ENCODE assay signal across 12 mouse cellular contexts in the genomic region with DNA sequence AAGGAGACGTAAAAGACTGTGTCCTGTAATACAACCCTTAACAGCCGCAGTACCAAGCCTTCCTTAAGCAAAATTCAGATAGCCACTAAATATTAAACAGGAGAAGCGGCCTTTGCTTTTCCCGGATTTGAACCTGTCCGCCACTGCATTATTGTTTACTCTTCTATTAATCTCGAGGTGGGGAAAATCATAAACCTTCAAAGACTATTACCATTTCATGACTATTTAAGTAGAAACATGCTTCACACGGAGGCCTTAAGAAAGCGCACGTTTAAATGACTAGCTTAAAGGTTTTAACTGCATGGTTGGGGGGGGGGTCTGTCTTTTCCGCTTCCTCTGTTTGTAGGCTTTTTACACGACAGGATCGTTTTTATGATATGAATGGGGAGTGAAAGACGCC. TPM values are rescaled to one million over a fixed set of nuclear protein-coding genes. Genes with fewer than 3 reads are reported as not detected.
DNase-seq lines count a peak whose midpoint lies in the region; ATAC-seq and TF ChIP-seq lines count a peak whose summit lies in the region.
"Had no signal": no experiment of that assay in that cellular context is flagged by ENCODE, and none has a peak within 500 bp of the region (broad histone marks: within the 10 kb centered on the region; RNA-seq: fewer than 3 reads in every experiment).

No protein-coding gene starts in this region.

- H3K4me1 ChIP-seq in forebrain, postnatal 0 days (ENCODE audit: insufficient read depth), result peaks cover 3% of the 10 kb centered on the region; the same call in 1 of the 2 replicates
- H3K4me1 ChIP-seq in midbrain, embryonic 12.5 days, result peaks cover 16% of the 10 kb centered on the region; the same call in 1 of the 2 replicates
- H3K4me1 ChIP-seq in liver, embryonic 12.5 days, result peaks cover 14% of the 10 kb centered on the region

- ATAC-seq in forebrain, postnatal 0 days, result no peak
- no peak for ATAC-seq in midbrain, embryonic 12.5 days (ENCODE audit: low FRiP score, low read depth)
- ATAC-seq in liver, embryonic 12.5 days, result no peak

- no peak overlapping the region for H3K27ac ChIP-seq in forebrain, postnatal 0 days (ENCODE audit: low read depth, low read length)
- H3K27ac ChIP-seq in midbrain, embryonic 12.5 days (replicated peaks), result peak overlapping the region; percentile 86
- no peak overlapping the region for H3K27ac ChIP-seq in liver, embryonic 12.5 days
- H3K27ac ChIP-seq: layer of hippocampus, adult 2 months had no signal

- peak; percentile 24 for DNase-seq in heart, adult 11 months
- no peak for DNase-seq in heart, postnatal 4 days
- DNase-seq in 3T3-L1 (ENCODE audit: low read depth, low spot score), result peak; percentile 44
- DNase-seq in forebrain, postnatal 0 days, result peak; percentile 66
- no peak for DNase-seq in cerebellum, adult 18-20 months
- no peak for DNase-seq in layer of hippocampus, postnatal 25 days (ENCODE audit: extremely low spot score in 1 of 2, low spot score in 1 of 2)
- DNase-seq: B cell, adult 2 months; lung, adult 2 months had no signal

- TF ChIP-seq CTCF in forebrain, postnatal 0 days (IDR thresholded peaks at IDR 0.05; ENCODE audit: low read depth), result no peak

- WGBS in forebrain, postnatal 0 days, result 1% methylated on average over 13 of the region's 13 CpGs
- WGBS in midbrain, embryonic 12.5 days, result under 1% methylated on average over 13 of the region's 13 CpGs
- 3% methylated on average over 13 of the region's 13 CpGs for WGBS in liver, embryonic 12.5 days (ENCODE audit: insufficient replicate concordance)

- H3K4me3 ChIP-seq in forebrain, postnatal 0 days (ENCODE audit: low read depth, low read length), result no peak overlapping the region
- H3K4me3 ChIP-seq in midbrain, embryonic 12.5 days, result peak overlapping the region; percentile 46
- H3K4me3 ChIP-seq in liver, embryonic 12.5 days, result no peak overlapping the region
- H3K4me3 ChIP-seq: layer of hippocampus, adult 2 months had no signal

- H3K4me2 ChIP-seq in forebrain, postnatal 0 days (ENCODE audit: low read depth), result no peak overlapping the region
- 0 out of 2 replicates have a peak overlapping the region, but pooled peaks have one; percentile 59 for H3K4me2 ChIP-seq in midbrain, embryonic 12.5 days (replicated peaks)
- H3K4me2 ChIP-seq in liver, embryonic 12.5 days, result no peak overlapping the region

- peaks cover 56% of the 10 kb centered on the region for H3K27me3 ChIP-seq in forebrain, postnatal 0 days (ENCODE audit: insufficient read depth, low read length)
- peaks cover 83% of the 10 kb centered on the region for H3K27me3 ChIP-seq in midbrain, embryonic 12.5 days
- H3K27me3 ChIP-seq in liver, embryonic 12.5 days (replicated peaks), result peaks cover 94% of the 10 kb centered on the region

- no peak overlapping the region for H3K9ac ChIP-seq in forebrain, postnatal 0 days
- H3K9ac ChIP-seq in midbrain, embryonic 12.5 days (replicated peaks), result no peak overlapping the region; the same call in 1 of the 2 replicates
- no peak overlapping the region for H3K9ac ChIP-seq in liver, embryonic 12.5 days

- H3K36me3 ChIP-seq in forebrain, postnatal 0 days (ENCODE audit: insufficient read depth), result no peaks in the 10 kb centered on the region
- no peaks in the 10 kb centered on the region for H3K36me3 ChIP-seq in midbrain, embryonic 12.5 days
- H3K36me3 ChIP-seq in liver, embryonic 12.5 days, result no peaks in the 10 kb centered on the region

- H3K9me3 ChIP-seq in forebrain, postnatal 0 days (ENCODE audit: low read length), result no peaks in the 10 kb centered on the region
- no peaks in the 10 kb centered on the region for H3K9me3 ChIP-seq in midbrain, embryonic 12.5 days
- no peaks in the 10 kb centered on the region for H3K9me3 ChIP-seq in liver, embryonic 12.5 days (replicated peaks)

RNA-seq across cellular contexts. Expression of a gene that starts 9.1 kb away (rescaled TPM):
- total RNA-seq in heart, postnatal 4 days (2021), result under 1 TPM in 1 of 2 experiments, not detected in 1; 0.27 TPM
- 0.38 TPM in 1 of 2 replicates, not detected in the other for total RNA-seq in forebrain, postnatal 0 days (2014; rRNA removed)
- 0.18 and 0.28 TPM in 2 replicates for polyA plus RNA-seq in forebrain, postnatal 0 days (2015; fragmentation: Nextera tagmentation; extraction: Ambion mirVana)
- 5.9 and 6.3 TPM in 2 replicates for polyA plus RNA-seq in midbrain, embryonic 12.5 days (2016; fragmentation: Nextera tagmentation; extraction: Ambion mirVana)
- 0.07 TPM in 2 replicates for polyA plus RNA-seq in liver, embryonic 12.5 days (2016; fragmentation: Nextera tagmentation; extraction: Ambion mirVana)
- total RNA-seq in layer of hippocampus, postnatal 25 days (2021), result under 1 TPM; 0.09 to 0.52 TPM
- total RNA-seq: granulocyte monocyte progenitor cell, adult 5-6 weeks had no signal

Comparison
In these comparisons a context has a peak if more than half of its experiments do, and no peak if none do; other contexts are left out.
1. DNase-seq: peak in heart, adult 11 months (single experiment), 3T3-L1 (single experiment) and forebrain, postnatal 0 days (single experiment); none in heart, postnatal 4 days (single experiment), cerebellum, adult 18-20 months (0 of 2) and layer of hippocampus, postnatal 25 days (0 of 2).